Mouse (Mus musculus): ENCODE results near the gene Scamp2.

DNA sequence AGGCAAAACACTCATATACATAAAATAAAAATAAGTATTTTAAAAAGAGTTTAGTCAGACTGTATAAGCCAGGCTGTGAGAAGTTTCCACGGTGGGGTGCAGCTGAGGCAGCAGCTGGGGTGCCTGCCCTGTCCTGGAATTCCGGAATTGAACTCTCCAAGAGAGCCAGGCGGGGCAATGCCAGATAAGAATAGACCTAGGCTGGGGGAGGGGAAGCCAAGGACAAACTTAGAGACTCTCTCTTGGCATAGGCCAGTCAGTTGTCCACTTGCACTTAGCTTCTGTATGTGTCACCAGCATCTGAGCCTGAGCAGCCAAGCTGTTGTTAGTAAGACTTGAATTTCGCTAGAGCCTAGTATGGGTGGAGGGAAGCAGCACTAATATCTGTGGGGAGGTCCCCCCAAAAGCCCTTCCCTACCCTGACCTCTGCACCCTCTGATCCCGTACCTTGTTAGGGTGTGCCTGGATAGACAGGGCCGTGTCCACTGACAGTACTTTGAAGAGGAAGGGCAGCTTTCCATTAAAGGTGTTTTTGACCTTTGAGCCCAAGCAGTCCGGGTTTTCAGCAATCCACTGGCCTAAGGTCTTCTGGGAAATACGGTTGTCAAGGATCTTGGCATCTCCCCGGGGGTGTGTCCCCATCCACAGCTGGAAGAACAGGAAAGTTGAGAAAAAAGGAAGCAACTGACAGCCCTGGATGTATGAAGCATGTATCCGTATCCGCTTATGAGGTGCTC lies 10.4 kb upstream of the Scamp2 start:
- TF ChIP-seq CTCF (IDR thresholded peaks at IDR 0.05; ENCODE audit: extremely low read depth, insufficient read depth, insufficient read length, insufficient replicate concordance), result no peak
- TF ChIP-seq POLR2A (IDR thresholded peaks at IDR 0.05; ENCODE audit: low read depth, low read length), result no peak

All from spleen, adult 2 months (tissue).